ENCODE assay signal across 9 mouse cellular contexts in genomic region chr6:134822844-134823243, GRCm38 (mm10). TPM values are rescaled to one million over a fixed set of nuclear protein-coding genes. Genes with fewer than 3 reads are reported as not detected.
A peak's percentile ranks its signal among the peaks of the same experiment; 100 is the strongest.
DNase-seq lines count a peak whose midpoint lies in the region; ATAC-seq and TF ChIP-seq lines count a peak whose summit lies in the region.
"Had no signal": no experiment of that assay in that cellular context is flagged by ENCODE, and none has a peak within 500 bp of the region (broad histone marks: within the 10 kb centered on the region; RNA-seq: fewer than 3 reads in every experiment).

No protein-coding gene starts in this region.

- ATAC-seq in CD4-positive, CD25-positive, alpha-beta regulatory T cell, adult 4 months = peak; percentile 64
- no peak for ATAC-seq in G1E (ENCODE audit: extremely low read depth, insufficient number of reproducible peaks, low FRiP score, poor library complexity, severe bottlenecking)
- 0 out of 2 replicates have a peak, but pooled peaks have one; percentile 36 for ATAC-seq in megakaryocyte, adult 5-6 weeks (ENCODE audit: poor library complexity, severe bottlenecking)
- no peak for ATAC-seq in heart, embryonic 12.5 days (ENCODE audit: insufficient number of reproducible peaks, low FRiP score)

- peaks cover 25% of the 10 kb centered on the region for H3K27me3 ChIP-seq in G1E (ENCODE audit: insufficient read depth, low read length)
- H3K27me3 ChIP-seq in heart, embryonic 12.5 days (replicated peaks) = no peaks in the 10 kb centered on the region
- H3K27me3 ChIP-seq: hindbrain, embryonic 13.5 days had no signal

- H3K9ac ChIP-seq in heart, embryonic 12.5 days = no peak overlapping the region
- H3K9ac ChIP-seq: hindbrain, embryonic 13.5 days had no signal

- no peaks in the 10 kb centered on the region for H3K36me3 ChIP-seq in G1E (replicated peaks)
- no peaks in the 10 kb centered on the region for H3K36me3 ChIP-seq in heart, embryonic 12.5 days
- H3K36me3 ChIP-seq: hindbrain, embryonic 13.5 days had no signal

- H3K4me1 ChIP-seq in G1E (ENCODE audit: insufficient read depth, low read depth, low read length) = peaks cover 17% of the 10 kb centered on the region
- peaks cover 7% of the 10 kb centered on the region for H3K4me1 ChIP-seq in heart, embryonic 12.5 days (replicated peaks)
- H3K4me1 ChIP-seq: hindbrain, embryonic 13.5 days had no signal

- peak; percentile 80 for TF ChIP-seq CTCF in G1E (IDR thresholded peaks at IDR 0.05; ENCODE audit: low read depth, low read length)

- intact Hi-C loops in left cerebral cortex, postnatal 4 days (cut with DNase I) = no loop called here
- intact Hi-C loops in left cerebral cortex, postnatal 14 days (cut with DNase I) = no loop called here

- no peaks in the 10 kb centered on the region for H3K9me3 ChIP-seq in G1E (replicated peaks)
- no peaks in the 10 kb centered on the region for H3K9me3 ChIP-seq in heart, embryonic 12.5 days (replicated peaks)
- H3K9me3 ChIP-seq: hindbrain, embryonic 13.5 days had no signal

- H3K4me3 ChIP-seq in G1E (ENCODE audit: low read depth, low read length) = no peak overlapping the region
- no peak overlapping the region for H3K4me3 ChIP-seq in heart, embryonic 12.5 days
- H3K4me3 ChIP-seq: hindbrain, embryonic 13.5 days had no signal

- 63% methylated on average over 10 of the region's 10 CpGs for WGBS in heart, embryonic 12.5 days

- no peak overlapping the region for H3K27ac ChIP-seq in heart, embryonic 12.5 days (ENCODE audit: poor library complexity, severe bottlenecking)
- H3K27ac ChIP-seq: hindbrain, embryonic 13.5 days had no signal

- DNase-seq in left cerebral cortex, postnatal 4 days = peak; percentile 11
- no peak for DNase-seq in left cerebral cortex, postnatal 14 days (ENCODE audit: low spot score in 2 of 2)
- no peak for DNase-seq in G1E (ENCODE audit: low spot score)
- no peak for DNase-seq in right cerebral cortex, postnatal 36 days (ENCODE audit: low spot score in 2 of 2)
- DNase-seq: layer of hippocampus, postnatal 36 days had no signal

- no peak overlapping the region for H3K4me2 ChIP-seq in heart, embryonic 12.5 days
- H3K4me2 ChIP-seq: hindbrain, embryonic 13.5 days had no signal

RNA-seq across cellular contexts. Expression of gene Crebl2, which starts 7.1 kb away (rescaled TPM):
- total RNA-seq in left cerebral cortex, postnatal 4 days (2021) = 1 to 10 TPM; 6.5 to 8.1 TPM
- 10 to 100 TPM; 14.2 to 14.6 TPM for total RNA-seq in left cerebral cortex, postnatal 14 days (2021)
- polyA plus RNA-seq in CD4-positive, CD25-positive, alpha-beta regulatory T cell, adult 4 months (2017; shearing (Covaris generic)) = 10 to 100 TPM; 28.9 to 33.5 TPM
- total RNA-seq in G1E (2014; fragmentation: Nextera tagmentation) (8.4 and 11.4 TPM in 2 replicates), G1E (2017) (10.7 and 12.3 TPM in 2 replicates)
- polyA plus RNA-seq in G1E (2012) = 2.0 and 2.4 TPM in 2 replicates
- 3.1 and 4.5 TPM in 2 replicates for total RNA-seq in megakaryocyte, adult 5-6 weeks (2015)
- 6.7 and 6.8 TPM in 2 replicates for total RNA-seq in megakaryocyte, adult 5-6 weeks (2017)
- polyA plus RNA-seq in heart, embryonic 12.5 days (2016; fragmentation: Nextera tagmentation; extraction: Ambion mirVana) = 1.9 and 2.3 TPM in 2 replicates

RNA-seq across cellular contexts. Expression of gene Dusp16, which starts 30.4 kb away (rescaled TPM):
- total RNA-seq in left cerebral cortex, postnatal 4 days (2021) = 1 to 10 TPM; 5.1 to 5.2 TPM
- total RNA-seq in left cerebral cortex, postnatal 14 days (2021) = 1 to 10 TPM; 5.4 to 6.0 TPM
- 1 to 10 TPM; 2.8 to 3.9 TPM for polyA plus RNA-seq in CD4-positive, CD25-positive, alpha-beta regulatory T cell, adult 4 months (2017; shearing (Covaris generic))
- total RNA-seq in G1E (2014; fragmentation: Nextera tagmentation) (55.5 TPM in 2 replicates), G1E (2017) (9.9 and 15.0 TPM in 2 replicates)
- polyA plus RNA-seq in G1E (2012) = 2.9 and 5.2 TPM in 2 replicates
- total RNA-seq in megakaryocyte, adult 5-6 weeks (2015) = 1.3 and 1.8 TPM in 2 replicates
- total RNA-seq in megakaryocyte, adult 5-6 weeks (2017) = 1.2 and 1.4 TPM in 2 replicates
- 21.8 and 24.9 TPM in 2 replicates for polyA plus RNA-seq in heart, embryonic 12.5 days (2016; fragmentation: Nextera tagmentation; extraction: Ambion mirVana)

Comparison
In these comparisons a context has a peak if more than half of its experiments do, and no peak if none do; other contexts are left out.
1. ATAC-seq: peak in CD4-positive, CD25-positive, alpha-beta regulatory T cell, adult 4 months (single experiment) and megakaryocyte, adult 5-6 weeks (single experiment); none in G1E (single experiment) and heart, embryonic 12.5 days (single experiment).